16 mouse cellular contexts compared by ENCODE assay signal in the genomic region with DNA sequence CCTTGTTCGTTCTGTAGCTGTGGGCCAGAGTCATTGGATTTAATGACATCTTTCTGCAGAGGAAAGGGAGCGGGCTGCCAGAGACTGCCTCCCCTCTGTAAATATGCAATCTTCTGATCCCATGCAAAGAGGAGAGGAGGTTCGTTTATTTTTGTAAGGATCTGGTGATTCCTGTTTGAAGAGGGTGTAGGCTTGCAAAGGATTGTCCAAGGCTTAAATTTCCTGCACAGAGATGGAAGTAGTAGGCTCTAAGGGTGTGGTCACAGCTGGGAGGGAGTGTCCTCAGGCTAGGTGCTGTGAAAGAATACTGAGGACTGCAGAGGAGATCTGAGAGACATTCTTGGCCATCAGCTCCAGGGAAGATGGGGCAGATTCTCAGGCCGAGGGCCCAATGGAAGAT. TPM values are rescaled to one million over a fixed set of nuclear protein-coding genes. Genes with fewer than 3 reads are reported as not detected.
DNase-seq lines count a peak whose midpoint lies in the region; ATAC-seq lines count a peak whose summit lies in the region.
"Had no signal": no experiment of that assay in that cellular context is flagged by ENCODE, and none has a peak within 500 bp of the region (broad histone marks: within the 10 kb centered on the region; RNA-seq: fewer than 3 reads in every experiment).

No protein-coding gene starts in this region.

- no peaks in the 10 kb centered on the region for H3K9me3 ChIP-seq in kidney, embryonic 16.5 days (ENCODE audit: low read length)
- H3K9me3 ChIP-seq: neural tube, embryonic 12.5 days had no signal

- H3K4me1 ChIP-seq in kidney, embryonic 16.5 days (ENCODE audit: insufficient read depth, low read length): peaks cover 22% of the 10 kb centered on the region
- H3K4me1 ChIP-seq in brown adipose tissue, adult 24 weeks (ENCODE audit: control insufficient read depth, insufficient read depth, insufficient read length, low read length): peaks cover 44% of the 10 kb centered on the region

- no peak overlapping the region for H3K4me3 ChIP-seq in kidney, embryonic 16.5 days (ENCODE audit: low read length)
- no peak overlapping the region for H3K4me3 ChIP-seq in brown adipose tissue, adult 24 weeks (ENCODE audit: insufficient read depth, low read depth, low read length)
- H3K4me3 ChIP-seq: neural tube, embryonic 12.5 days had no signal

- intact Hi-C loops in heart, postnatal 10 days (cut with DNase I): no loop called here

- H3K36me3 ChIP-seq in kidney, embryonic 16.5 days (ENCODE audit: insufficient read depth, low read length): no peaks in the 10 kb centered on the region
- H3K36me3 ChIP-seq: neural tube, embryonic 12.5 days had no signal

- WGBS in kidney, embryonic 16.5 days: 34% methylated on average over 4 of the region's 4 CpGs

- H3K27ac ChIP-seq in kidney, embryonic 16.5 days (ENCODE audit: low read length): peak overlapping the region; percentile 15; the same call in 1 of the 2 replicates
- peak overlapping the region; percentile 85 for H3K27ac ChIP-seq in brown adipose tissue, adult 24 weeks (replicated peaks; ENCODE audit: low read depth, low read length)
- H3K27ac ChIP-seq: neural tube, embryonic 12.5 days had no signal

- no peaks in the 10 kb centered on the region for H3K27me3 ChIP-seq in kidney, embryonic 16.5 days (ENCODE audit: insufficient read depth, low read length)
- H3K27me3 ChIP-seq: neural tube, embryonic 12.5 days had no signal

- 0 out of 2 replicates have a peak overlapping the region, but pooled peaks have one; percentile 22 for H3K9ac ChIP-seq in kidney, embryonic 16.5 days (replicated peaks; ENCODE audit: low read length)
- H3K9ac ChIP-seq: neural tube, embryonic 12.5 days had no signal

- ATAC-seq in kidney, embryonic 16.5 days (ENCODE audit: low FRiP score, low TSS enrichment): peak; percentile 17; the same call in 1 of the 2 replicates

- H3K4me2 ChIP-seq in kidney, embryonic 16.5 days (replicated peaks; ENCODE audit: low read depth, low read length): no peak overlapping the region
- H3K4me2 ChIP-seq: neural tube, embryonic 12.5 days had no signal

- peak; percentile 95 for DNase-seq in heart, adult 11 months
- DNase-seq in heart, postnatal 10 days: no peak
- no peak for DNase-seq in kidney, postnatal 14 days
- peak; percentile 61 for DNase-seq in lung, postnatal 25 days (ENCODE audit: low spot score)
- no peak for DNase-seq in urinary bladder, postnatal 4 days (ENCODE audit: low spot score in 2 of 2)
- no peak for DNase-seq in cerebellum, adult 9-11 months
- DNase-seq: adrenal gland, postnatal 36 days; cerebellum, adult 11-12 months; kidney, adult 2 months; left cerebral cortex, postnatal 4 days; midbrain, embryonic 14.5 days; retina, postnatal 1 day; spleen, adult 18-20 months had no signal

RNA-seq across cellular contexts. Expression of a gene that starts 58.8 kb away (rescaled TPM):
- 10 to 100 TPM; 58.3 to 65.7 TPM for total RNA-seq in heart, postnatal 10 days (2021)
- polyA plus RNA-seq in kidney, embryonic 16.5 days (2015; fragmentation: Nextera tagmentation; extraction: Ambion mirVana): 10.8 and 13.3 TPM in 2 replicates
- polyA plus RNA-seq in brown adipose tissue, adult 24 weeks (2012; ENCODE audit: insufficient read depth, insufficient read length, missing spikeins): 7.5 and 9.7 TPM in 2 replicates

Comparison
In these comparisons a context has a peak if more than half of its experiments do, and no peak if none do; other contexts are left out.
1. DNase-seq: peak in heart, adult 11 months (single experiment) and lung, postnatal 25 days (single experiment); none in heart, postnatal 10 days (0 of 2), kidney, postnatal 14 days (single experiment), urinary bladder, postnatal 4 days (0 of 2) and cerebellum, adult 9-11 months (single experiment).